Mouse (Mus musculus): ENCODE data around the gene Kel.

GRCm38 (mm10) chr6:41684911-41685310 lies 19.2 kb downstream of the Kel start:
- TF ChIP-seq CTCF (IDR thresholded peaks at IDR 0.05; ENCODE audit: borderline replicate concordance, insufficient read depth, low read length) (no peak), POLR2A (IDR thresholded peaks at IDR 0.05; ENCODE audit: low read depth, low read length) (no peak)
